Mouse (Mus musculus): ENCODE data around the gene Slc38a9.

- TF ChIP-seq POLR2A (IDR thresholded peaks at IDR 0.05; ENCODE audit: extremely low read depth, insufficient read depth, low read length) = no peak
- no peak for TF ChIP-seq CTCF (IDR thresholded peaks at IDR 0.05; ENCODE audit: extremely low read depth, insufficient read depth, low read length)
These were observed 111.1 kb downstream of the Slc38a9 start for GRCm38 (mm10) chr13:112771447-112772208.
